Mouse (Mus musculus) E14TG2a.4 (cell line): ENCODE results near the gene Atg7.

ENCODE experiments used
- H3K27me3 ChIP-seq: 2 replicates; pipeline ENCODE4 v1.6.1; 2014; ENCODE audit warnings: low read length, control low read depth; ENCODE audit not compliant: insufficient read depth
- H3K36me3 ChIP-seq: 2 replicates; pipeline ENCODE4 v1.6.1; 2014; ENCODE audit warnings: low read length, control low read depth; ENCODE audit not compliant: insufficient read depth
- H3K4me1 ChIP-seq: replicated peaks from 2 replicates; pipeline ENCODE4 v1.6.1; 2014; ENCODE audit warnings: low read depth, low read length, control low read depth
- H3K4me3 ChIP-seq: replicated peaks from 2 replicates; pipeline ENCODE4 v1.5.1; 2014; ENCODE audit warnings: mild to moderate bottlenecking, low read length
- H3K9me3 ChIP-seq: 2 replicates; pipeline ENCODE4 v1.6.1; 2014; ENCODE audit warnings: low read length, control low read depth
- CTCF ChIP-seq: conservative IDR thresholded peaks from 2 replicates; pipeline ENCODE4 v1.5.1; 2014; ENCODE audit warnings: low read length
- NANOG ChIP-seq: IDR thresholded peaks from 2 replicates; pipeline ENCODE4 v1.6.1; 2014; ENCODE audit warnings: borderline replicate concordance, low read length, mixed read lengths
- POU5F1 ChIP-seq: IDR thresholded peaks from 2 replicates; pipeline ENCODE4 v1.6.1; 2014; ENCODE audit warnings: low read length, borderline replicate concordance

Gene Atg7

GRCm38 (mm10) chr6:114804866-114805265 is 162.0 kb downstream of the Atg7 start:
- no peaks in the 10 kb centered on the region for H3K9me3 ChIP-seq
- no peaks in the 10 kb centered on the region for H3K27me3 ChIP-seq
- H3K4me1 ChIP-seq, result no peaks in the 10 kb centered on the region
- TF ChIP-seq POU5F1 (no peak), CTCF (no peak), NANOG (no peak)
- no peak overlapping the region for H3K4me3 ChIP-seq
- no peaks in the 10 kb centered on the region for H3K36me3 ChIP-seq

GRCm38 (mm10) chr6:114805927-114806326 is 163.0 kb downstream of the Atg7 start:
- TF ChIP-seq CTCF (no peak), NANOG (no peak), POU5F1 (no peak)
- H3K36me3 ChIP-seq, result no peaks in the 10 kb centered on the region
- no peaks in the 10 kb centered on the region for H3K9me3 ChIP-seq
- H3K4me1 ChIP-seq, result no peaks in the 10 kb centered on the region
- H3K27me3 ChIP-seq, result no peaks in the 10 kb centered on the region
- H3K4me3 ChIP-seq, result no peak overlapping the region

GRCm38 (mm10) chr6:114807474-114807873 is 164.6 kb downstream of the Atg7 start:
- TF ChIP-seq NANOG (no peak), CTCF (no peak), POU5F1 (no peak)
- H3K4me1 ChIP-seq, result no peaks in the 10 kb centered on the region
- H3K36me3 ChIP-seq, result no peaks in the 10 kb centered on the region
- no peaks in the 10 kb centered on the region for H3K9me3 ChIP-seq
- no peaks in the 10 kb centered on the region for H3K27me3 ChIP-seq
- no peak overlapping the region for H3K4me3 ChIP-seq

GRCm38 (mm10) chr6:114808654-114809430 is 165.9 kb downstream of the Atg7 start:
- no peaks in the 10 kb centered on the region for H3K4me1 ChIP-seq
- no peak overlapping the region for H3K4me3 ChIP-seq
- H3K27me3 ChIP-seq, result no peaks in the 10 kb centered on the region
- no peak for TF ChIP-seq POU5F1
- no peak for TF ChIP-seq NANOG
- H3K36me3 ChIP-seq, result no peaks in the 10 kb centered on the region
- H3K9me3 ChIP-seq, result no peaks in the 10 kb centered on the region

DNA sequence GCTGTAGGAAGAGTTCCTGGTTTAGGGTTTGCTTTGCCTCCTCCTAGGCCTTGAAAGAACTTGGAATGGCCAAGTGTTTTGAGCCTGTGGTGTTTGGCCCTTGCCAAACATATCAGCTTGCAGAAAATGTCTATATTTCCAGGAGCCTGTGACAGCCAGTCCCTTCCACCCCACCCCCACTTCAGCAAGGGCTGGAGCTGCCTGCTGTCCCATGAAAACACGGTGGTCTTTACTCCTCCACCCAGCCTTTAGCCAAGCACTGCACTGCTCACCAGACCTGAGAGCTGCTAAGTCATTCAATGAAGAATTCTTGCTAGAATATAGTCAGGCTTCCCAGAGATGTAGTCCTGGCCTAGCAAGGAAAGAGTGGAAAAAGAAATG is 166.5 kb downstream of the Atg7 start:
- H3K4me1 ChIP-seq, result no peaks in the 10 kb centered on the region
- no peaks in the 10 kb centered on the region for H3K9me3 ChIP-seq
- no peaks in the 10 kb centered on the region for H3K36me3 ChIP-seq
- no peaks in the 10 kb centered on the region for H3K27me3 ChIP-seq
- no peak overlapping the region for H3K4me3 ChIP-seq
- no peak for TF ChIP-seq CTCF
- TF ChIP-seq NANOG, result no peak
- TF ChIP-seq POU5F1, result no peak

- TF ChIP-seq POU5F1 (no peak), NANOG (no peak), CTCF (no peak)
- Histone ChIP-seq H3K4me1 (no peaks in the 10 kb centered on the region), H3K4me3 (no peak overlapping the region), H3K9me3 (no peaks in the 10 kb centered on the region), H3K36me3 (no peaks in the 10 kb centered on the region), H3K27me3 (no peaks in the 10 kb centered on the region)
Measured at GRCm38 (mm10) chr6:114812322-114812721, 169.4 kb downstream of the Atg7 start.

- Histone ChIP-seq H3K4me1 (no peaks in the 10 kb centered on the region), H3K4me3 (no peak overlapping the region), H3K27me3 (no peaks in the 10 kb centered on the region), H3K9me3 (no peaks in the 10 kb centered on the region), H3K36me3 (no peaks in the 10 kb centered on the region)
- no peak for TF ChIP-seq CTCF
- TF ChIP-seq NANOG, result no peak
- no peak for TF ChIP-seq POU5F1
Measured at GRCm38 (mm10) chr6:114812779-114813178, 169.9 kb downstream of the Atg7 start.

GRCm38 (mm10) chr6:114814199-114814881 is 171.4 kb downstream of the Atg7 start:
- Histone ChIP-seq H3K4me1 (no peaks in the 10 kb centered on the region), H3K9me3 (no peaks in the 10 kb centered on the region), H3K27me3 (no peaks in the 10 kb centered on the region), H3K4me3 (no peak overlapping the region), H3K36me3 (no peaks in the 10 kb centered on the region)
- TF ChIP-seq POU5F1, result no peak
- no peak for TF ChIP-seq CTCF
- no peak for TF ChIP-seq NANOG
